Mouse (Mus musculus): ENCODE measurements at regions not wholly inside any gene's neighbourhood (a gene's known extent, or its start where the extent isn't known, plus 50 kb on each side); places are given as distances from the start of the nearest gene placed in this dataset.

GRCm38 (mm10) chr6:15501063-15501462, 219.4 kb upstream of the Mdfic start:
- no peak for DNase-seq
- intact Hi-C loops (cut with DNase I), result no loop called here

- DNase-seq, result no peak
- intact Hi-C loops (cut with DNase I), result no loop called here
Observed at GRCm38 (mm10) chr6:15509314-15509713, 211.1 kb upstream of the Mdfic start.

- intact Hi-C loops (cut with DNase I), result no loop called here
- no peak for DNase-seq
Observed at GRCm38 (mm10) chr6:15537279-15537678, 183.2 kb upstream of the Mdfic start.

DNA sequence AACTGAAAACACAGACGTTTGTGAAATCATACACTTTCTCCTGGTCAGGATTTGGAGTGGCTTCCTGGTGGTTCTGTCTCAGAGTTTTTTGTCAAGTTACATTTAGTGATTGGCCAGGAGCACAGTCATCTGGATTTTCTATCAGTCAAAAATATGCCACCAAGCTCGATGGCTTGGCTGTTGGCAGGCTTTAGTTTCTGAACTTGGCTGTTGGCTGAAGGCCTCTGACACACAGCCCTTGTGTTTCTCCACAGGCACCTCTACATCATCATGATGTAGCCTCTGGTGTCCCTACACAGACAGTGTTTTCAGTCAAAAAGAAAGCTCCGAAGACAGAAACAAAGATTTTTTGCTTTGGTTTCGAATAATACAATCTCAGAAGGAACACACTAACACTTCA, 178.5 kb upstream of the Mdfic start:
- DNase-seq, result peak; percentile 1
- intact Hi-C loops (cut with DNase I), result no loop called here

DNA sequence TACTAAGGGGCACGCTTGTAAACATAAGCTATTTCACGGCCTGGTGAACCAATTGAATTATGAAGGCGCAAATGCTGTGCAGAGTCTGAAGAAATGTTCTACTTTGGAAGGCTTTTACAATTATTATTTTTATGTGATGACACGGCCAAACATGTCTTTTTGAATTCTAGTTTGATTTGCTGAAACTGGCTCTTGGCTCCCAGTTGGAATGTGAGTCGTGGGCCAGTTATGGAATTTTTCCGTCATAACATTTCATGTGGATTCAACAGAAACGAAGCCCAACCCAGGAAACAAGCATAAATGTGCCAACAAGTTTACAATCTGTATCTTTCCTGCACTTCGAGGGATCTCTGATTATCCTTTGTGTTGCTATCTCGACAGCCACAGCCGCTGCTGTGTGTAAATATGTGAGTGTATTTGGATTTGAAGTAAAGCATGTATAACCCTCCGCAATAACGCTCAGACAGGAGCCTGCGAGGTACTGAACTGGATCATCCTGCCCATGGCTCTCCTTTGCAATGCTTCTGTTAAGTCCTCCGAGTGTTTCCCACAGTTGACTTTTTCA, 176.9 kb upstream of the Mdfic start:
- intact Hi-C loops (cut with DNase I), result no loop called here
- DNase-seq, result no peak

DNA sequence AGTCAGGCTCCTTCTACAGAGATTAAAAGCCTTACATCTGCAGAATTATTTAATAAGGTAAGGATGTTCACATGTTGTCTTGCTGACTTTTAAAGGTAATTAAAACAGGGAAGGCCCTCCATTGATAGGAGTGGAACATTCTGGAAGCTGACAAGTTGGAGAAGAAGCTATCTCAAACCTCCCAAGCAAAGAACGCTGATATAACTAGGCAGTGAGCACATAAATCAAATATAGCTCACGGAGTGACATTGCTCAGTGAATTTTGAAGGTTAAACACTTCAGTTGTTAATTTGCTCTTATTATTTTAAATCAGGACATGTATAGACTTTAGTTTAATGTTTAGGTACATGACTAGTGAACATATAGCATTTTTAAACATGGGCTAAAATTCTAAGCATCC, 171.6 kb upstream of the Mdfic start:
- intact Hi-C loops (cut with DNase I), result no loop called here
- DNase-seq, result no peak

GRCm38 (mm10) chr6:15592780-15593179, 127.7 kb upstream of the Mdfic start:
- intact Hi-C loops (cut with DNase I), result no loop called here
- DNase-seq, result no peak

GRCm38 (mm10) chr6:15597226-15597983, 123.1 kb upstream of the Mdfic start:
- DNase-seq, result no peak
- intact Hi-C loops (cut with DNase I), result no loop called here

GRCm38 (mm10) chr6:15610208-15610607, 110.3 kb upstream of the Mdfic start:
- DNase-seq, result no peak
- intact Hi-C loops (cut with DNase I), result no loop called here

GRCm38 (mm10) chr6:15625910-15626564, 94.4 kb upstream of the Mdfic start:
- no peak for DNase-seq
- intact Hi-C loops (cut with DNase I), result no loop called here

GRCm38 (mm10) chr6:15638548-15638947, 81.9 kb upstream of the Mdfic start:
- DNase-seq, result peak; percentile 1

GRCm38 (mm10) chr6:15639378-15639777, 81.1 kb upstream of the Mdfic start:
- no peak for DNase-seq

More at GRCm38 (mm10) chr6:15638548-15638947, 81.9 kb upstream of the Mdfic start:
- intact Hi-C loops (cut with DNase I), result no loop called here

DNA sequence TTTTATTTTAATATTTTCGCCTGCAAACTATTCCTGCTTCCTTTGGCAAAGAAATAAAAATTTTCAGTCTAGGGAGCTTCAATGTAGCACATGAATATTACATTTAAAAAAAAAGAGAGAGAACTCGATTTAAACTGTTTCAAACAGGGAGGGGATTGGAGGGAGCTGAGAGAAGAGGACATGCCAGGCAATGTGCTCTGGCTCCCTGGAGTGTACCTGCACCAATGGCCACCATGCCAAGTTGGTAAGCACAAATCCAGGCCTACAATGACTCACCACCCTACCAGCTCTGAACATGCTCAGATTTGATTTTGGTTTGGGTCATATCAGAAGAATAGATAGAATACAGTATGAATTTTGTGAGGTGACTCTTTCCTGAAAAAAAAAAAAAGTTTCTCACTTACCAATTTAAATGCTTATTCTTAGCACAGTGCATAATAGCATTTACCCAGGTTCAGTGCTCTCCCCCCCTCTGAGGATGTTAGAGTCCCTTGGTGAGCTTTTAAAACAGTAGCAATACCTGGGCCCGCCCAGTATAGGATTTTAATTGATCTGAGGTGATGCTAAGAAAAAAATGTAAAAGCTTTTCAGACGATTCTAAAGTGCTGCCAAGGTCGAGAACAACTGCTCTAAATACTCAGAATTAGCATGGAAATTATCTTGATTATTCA, 80.5 kb upstream of the Mdfic start:
- no peak for DNase-seq
- intact Hi-C loops (cut with DNase I), result no loop called here

More at GRCm38 (mm10) chr6:15639378-15639777, 81.1 kb upstream of the Mdfic start:
- intact Hi-C loops (cut with DNase I), result no loop called here

DNA sequence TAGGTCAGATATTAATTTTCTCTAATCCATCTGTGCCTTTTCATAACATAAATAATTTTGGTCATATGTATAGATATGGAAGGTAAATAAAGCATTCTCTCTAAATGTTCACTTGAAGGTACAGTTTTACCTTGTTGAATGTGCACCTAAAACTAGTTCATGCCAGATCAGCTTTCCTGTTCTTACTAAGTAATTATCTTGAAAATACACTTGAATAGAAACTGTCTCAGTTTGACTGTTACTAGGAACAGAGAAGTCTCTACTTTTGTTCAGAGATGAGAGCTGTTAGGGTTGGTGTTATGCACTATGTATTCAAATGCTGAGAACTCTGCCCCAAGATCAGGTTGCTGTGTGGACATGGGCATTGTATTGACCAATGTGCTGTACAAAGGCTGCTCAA, 76.2 kb upstream of the Mdfic start:
- intact Hi-C loops (cut with DNase I), result no loop called here
- DNase-seq, result no peak

GRCm38 (mm10) chr6:15647499-15647898, 73.0 kb upstream of the Mdfic start:
- DNase-seq, result no peak
- intact Hi-C loops (cut with DNase I), result no loop called here
